Mouse (Mus musculus) hindbrain, embryonic 14.5 days (tissue): Measurements from ENCODE around the gene Esrra. TPM values are rescaled to one million over a fixed set of nuclear protein-coding genes. Genes with fewer than 3 reads are reported as not detected.

ENCODE experiments used
- ATAC-seq: fragments of 200-750 bp; cut with Nextera tagmentation; 2 replicates; pipeline ENCODE4 v1.8.0; 2017; ENCODE audit warnings: moderate number of reproducible peaks, mild to moderate bottlenecking, moderate TSS enrichment, moderate library complexity; ENCODE audit not compliant: low FRiP score
- DNase-seq: peaks from one replicate; pipeline ENCODE4 v3.0.0-alpha.2; 2015; ENCODE audit warnings: low spot score
- H3K27ac ChIP-seq: fragments of 300-500 bp; sonication (generic); 2 replicates; pipeline ENCODE4 v1.5.1; 2014; ENCODE audit warnings: mild to moderate bottlenecking, moderate library complexity
- H3K27me3 ChIP-seq: fragments of 300-500 bp; sonication (generic); 2 replicates; pipeline ENCODE4 v1.6.1; 2014; ENCODE audit warnings: mild to moderate bottlenecking, low read length, mixed read lengths; ENCODE audit not compliant: control insufficient read depth, insufficient read depth
- H3K36me3 ChIP-seq: fragments of 300-500 bp; sonication (generic); replicated peaks from 2 replicates; pipeline ENCODE4 v1.6.1; 2014; ENCODE audit not compliant: control insufficient read depth, insufficient read depth
- H3K4me1 ChIP-seq: fragments of 300-500 bp; sonication (generic); replicated peaks from 2 replicates; pipeline ENCODE4 v1.6.1; 2014; ENCODE audit warnings: antibody characterized with exemption, low read length, mixed read lengths; ENCODE audit not compliant: control insufficient read depth, insufficient read depth
- H3K4me2 ChIP-seq: fragments of 300-500 bp; sonication (generic); replicated peaks from 2 replicates; pipeline ENCODE4 v1.6.1; 2014; ENCODE audit warnings: mild to moderate bottlenecking, moderate library complexity
- H3K4me3 ChIP-seq: fragments of 300-500 bp; sonication (generic); replicated peaks from 2 replicates; pipeline ENCODE4 v1.5.1; 2014; ENCODE audit warnings: mild to moderate bottlenecking, low read length
- H3K9ac ChIP-seq: fragments of 300-500 bp; sonication (generic); 2 replicates; pipeline ENCODE4 v1.6.1; 2014
- H3K9me3 ChIP-seq: fragments of 300-500 bp; sonication (generic); 2 replicates; pipeline ENCODE4 v1.6.1; 2016; ENCODE audit warnings: low read length; ENCODE audit not compliant: control insufficient read depth
- WGBS: fragments of 180-500 bp; shearing (Covaris S2); extraction: QIAGEN DNeasy Blood & Tissue Kit; methylation state at CpG from one replicate; pipeline ENCODE4 v1.1.7; 2014; 5-methylcytosine and 5-hydroxymethylcytosine counted together
- polyA plus RNA-seq: library from polyadenylated mRNA; unstranded; fragments of >200 nt; fragmentation: Nextera tagmentation; extraction: Ambion mirVana; gene quantifications from 2 replicates; pipeline ENCODE4 v1.2.1, GENCODE M21; 2014

Gene Esrra
- polyA plus RNA-seq, 1 experiment from 2014 or later: 7.3 TPM

- Histone ChIP-seq H3K27me3 (no peaks in the 10 kb centered on the region), H3K9me3 (no peaks in the 10 kb centered on the region), H3K27ac (peak overlapping the region; percentile 90; the same call in 1 of the 2 replicates), H3K36me3 (peaks cover 13% of the 10 kb centered on the region; the same call in 1 of the 2 replicates), H3K4me3 (peak overlapping the region; percentile 47; the same call in 1 of the 2 replicates), H3K4me2 (peak overlapping the region; percentile 93), H3K9ac (peak overlapping the region; percentile 63), H3K4me1 (peaks cover 19% of the 10 kb centered on the region)
- DNase-seq (no peak), ATAC-seq (no peak)
- WGBS: 41% methylated on average over 3 of the region's 3 CpGs
Measured at GRCm38 (mm10) chr19:6952712-6953037, 31.1 kb upstream of the Esrra start.

DNA sequence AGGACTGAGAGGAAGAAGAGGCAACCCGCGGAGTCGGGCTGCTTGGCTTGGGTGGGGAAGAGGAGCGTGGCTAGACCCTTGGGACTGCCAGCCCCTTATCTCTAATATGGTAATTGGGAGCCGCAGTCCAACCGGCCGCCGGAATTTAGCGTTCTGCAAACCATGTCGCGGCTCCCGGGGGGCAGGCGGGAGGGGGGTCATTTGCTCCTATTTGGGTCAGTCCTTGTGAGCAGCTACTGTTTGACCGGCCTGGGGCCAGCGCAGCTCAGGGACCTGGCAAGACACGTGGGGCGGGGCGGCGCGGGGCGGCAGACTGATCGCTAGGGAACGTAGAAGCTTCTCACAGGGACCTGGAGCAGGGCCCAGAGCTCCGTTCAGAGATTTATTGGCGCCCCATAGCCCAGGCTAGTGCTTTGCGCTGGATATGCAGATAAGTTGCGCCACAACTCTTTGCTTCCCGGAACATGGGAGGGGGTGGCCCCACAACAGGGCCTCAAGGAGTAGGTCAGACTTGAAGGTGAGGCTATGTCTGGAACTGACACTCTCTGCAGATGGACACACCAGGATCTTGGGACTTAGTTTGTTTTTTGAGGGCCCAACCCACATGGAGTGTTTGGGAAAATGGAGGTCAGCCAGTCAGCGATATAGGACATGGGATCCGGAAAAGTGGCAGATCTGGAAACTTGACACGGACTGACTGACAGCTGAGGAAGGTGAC, 30.5 kb upstream of the Esrra start:
- 4% methylated on average over 31 of the region's 31 CpGs for WGBS
- Histone ChIP-seq H3K4me1 (peaks cover 19% of the 10 kb centered on the region), H3K9me3 (no peaks in the 10 kb centered on the region), H3K36me3 (peaks cover 14% of the 10 kb centered on the region; the same call in 1 of the 2 replicates), H3K27me3 (no peaks in the 10 kb centered on the region), H3K4me3 (peak overlapping the region; percentile 47), H3K27ac (peak overlapping the region; percentile 90), H3K9ac (peak overlapping the region; percentile 63), H3K4me2 (peak overlapping the region; percentile 93)
- ATAC-seq: peak; percentile 13; the same call in 1 of the 2 replicates
- peak; percentile 55 for DNase-seq

DNA sequence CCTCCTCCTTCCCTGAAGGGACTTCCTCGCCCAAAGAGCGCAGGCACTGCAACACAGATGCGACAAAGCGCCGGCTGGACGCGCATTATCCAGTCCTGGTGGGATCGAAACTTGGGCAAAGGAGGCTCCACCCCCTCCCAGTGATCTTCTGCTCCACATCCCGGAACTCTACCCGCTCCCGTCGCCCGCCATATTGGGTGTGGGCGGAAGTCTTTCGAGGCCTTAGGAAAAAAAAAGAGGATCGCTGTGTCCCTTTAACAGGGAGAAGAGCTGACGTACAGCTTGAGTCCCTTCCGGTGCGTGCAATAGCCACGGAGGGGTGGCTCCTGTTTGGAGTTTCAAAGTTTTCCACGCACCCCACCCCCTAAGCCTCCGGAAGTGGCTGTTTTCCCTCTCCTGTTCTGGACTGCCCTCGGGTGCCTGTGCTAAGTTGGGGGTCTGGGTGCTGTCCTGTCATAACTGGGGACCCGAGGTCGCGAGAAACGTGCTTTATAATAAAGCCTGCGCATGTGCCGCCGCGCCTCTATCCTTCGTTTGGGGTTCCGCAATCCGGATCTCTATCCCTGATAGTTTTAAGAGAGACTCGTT, 29.9 kb upstream of the Esrra start:
- WGBS: under 1% methylated on average over 35 of the region's 35 CpGs
- peak overlapping the region; percentile 90 for H3K27ac ChIP-seq
- peaks cover 16% of the 10 kb centered on the region; the same call in 1 of the 2 replicates for H3K36me3 ChIP-seq
- ATAC-seq (peak; percentile 80), DNase-seq (peak; percentile 89)
- peaks cover 19% of the 10 kb centered on the region for H3K4me1 ChIP-seq
- H3K27me3 ChIP-seq: no peaks in the 10 kb centered on the region
- peak overlapping the region; percentile 47 for H3K4me3 ChIP-seq
- peak overlapping the region; percentile 63 for H3K9ac ChIP-seq
- H3K4me2 ChIP-seq: peak overlapping the region; percentile 93
- no peaks in the 10 kb centered on the region for H3K9me3 ChIP-seq

- Histone ChIP-seq H3K4me3 (peak overlapping the region; percentile 47), H3K27ac (peak overlapping the region; percentile 90), H3K27me3 (no peaks in the 10 kb centered on the region), H3K4me2 (peak overlapping the region; percentile 93), H3K4me1 (peaks cover 19% of the 10 kb centered on the region), H3K9me3 (no peaks in the 10 kb centered on the region), H3K9ac (peak overlapping the region; percentile 63), H3K36me3 (peaks cover 17% of the 10 kb centered on the region; the same call in 1 of the 2 replicates)
- DNase-seq (peak; percentile 78), ATAC-seq (peak; percentile 36)
- under 1% methylated on average over 28 of the region's 28 CpGs for WGBS
Measured at GRCm38 (mm10) chr19:6950613-6951153, 29.1 kb upstream of the Esrra start.

DNA sequence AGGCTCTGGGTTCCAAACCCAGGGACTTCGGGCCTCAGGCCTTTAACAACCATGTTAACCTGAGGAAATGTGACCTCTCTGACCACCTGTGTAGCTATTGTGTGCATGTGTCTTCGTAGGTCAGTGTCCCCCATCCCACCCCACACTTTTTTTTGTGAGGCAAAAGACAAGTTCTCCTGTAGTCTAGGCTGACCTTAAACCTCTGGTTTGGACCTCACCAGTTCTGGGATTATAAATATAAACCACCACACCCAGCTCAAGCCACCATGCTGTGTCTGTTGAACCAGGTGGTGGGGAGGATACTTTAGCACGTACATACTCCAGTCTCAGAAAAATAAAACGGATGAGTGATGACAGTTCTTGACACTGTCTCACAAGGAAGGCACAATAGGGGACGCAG, 28.3 kb upstream of the Esrra start:
- peaks cover 16% of the 10 kb centered on the region for H3K36me3 ChIP-seq
- H3K9ac ChIP-seq: peak overlapping the region; percentile 63
- no peaks in the 10 kb centered on the region for H3K27me3 ChIP-seq
- peak overlapping the region; percentile 47 for H3K4me3 ChIP-seq
- DNase-seq: no peak
- WGBS: 43% methylated on average over 5 of the region's 5 CpGs
- peak overlapping the region; percentile 93 for H3K4me2 ChIP-seq
- peak overlapping the region; percentile 90; the same call in 1 of the 2 replicates for H3K27ac ChIP-seq
- H3K9me3 ChIP-seq: no peaks in the 10 kb centered on the region
- peaks cover 19% of the 10 kb centered on the region for H3K4me1 ChIP-seq
- no peak for ATAC-seq

DNA sequence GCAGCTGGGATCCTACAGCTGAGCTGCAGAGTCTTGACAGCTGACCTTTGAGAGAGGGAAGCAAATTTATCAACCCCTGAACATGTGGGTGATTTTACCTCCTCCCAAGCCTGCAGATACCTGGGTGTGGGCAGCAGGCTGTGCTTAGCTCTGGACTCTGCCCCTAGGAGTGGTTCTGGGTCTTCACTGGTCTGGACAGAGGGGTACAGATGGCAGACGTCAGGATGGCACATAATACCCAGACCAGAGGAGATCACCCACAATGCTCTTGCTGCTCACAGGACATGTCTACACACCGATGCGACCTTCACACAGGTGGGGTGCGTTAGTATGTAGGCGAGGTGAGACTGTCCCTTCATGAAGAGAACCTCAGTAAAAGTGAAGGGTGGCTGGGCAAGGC, 27.9 kb upstream of the Esrra start:
- DNase-seq: no peak
- H3K4me2 ChIP-seq: peak overlapping the region; percentile 93
- H3K27me3 ChIP-seq: no peaks in the 10 kb centered on the region
- peaks cover 17% of the 10 kb centered on the region for H3K36me3 ChIP-seq
- 88% methylated on average over 5 of the region's 5 CpGs for WGBS
- H3K4me1 ChIP-seq: peaks cover 19% of the 10 kb centered on the region
- H3K4me3 ChIP-seq: no peak overlapping the region
- H3K9ac ChIP-seq: peak overlapping the region; percentile 63; the same call in 1 of the 2 replicates
- no peak for ATAC-seq
- no peaks in the 10 kb centered on the region for H3K9me3 ChIP-seq
- H3K27ac ChIP-seq: no peak overlapping the region

GRCm38 (mm10) chr19:6948186-6948585, 26.6 kb upstream of the Esrra start:
- Histone ChIP-seq H3K4me3 (no peak overlapping the region), H3K4me2 (no peak overlapping the region), H3K9ac (no peak overlapping the region), H3K9me3 (no peaks in the 10 kb centered on the region), H3K36me3 (peaks cover 18% of the 10 kb centered on the region), H3K27me3 (no peaks in the 10 kb centered on the region), H3K27ac (no peak overlapping the region), H3K4me1 (peaks cover 20% of the 10 kb centered on the region)
- DNase-seq: no peak
- ATAC-seq: no peak
- WGBS: 65% methylated on average over 4 of the region's 4 CpGs

- no peak overlapping the region for H3K4me3 ChIP-seq
- H3K27me3 ChIP-seq: no peaks in the 10 kb centered on the region
- 56% methylated on average over 4 of the region's 4 CpGs for WGBS
- no peak overlapping the region for H3K4me2 ChIP-seq
- DNase-seq (no peak), ATAC-seq (no peak)
- H3K27ac ChIP-seq: no peak overlapping the region
- peaks cover 18% of the 10 kb centered on the region for H3K36me3 ChIP-seq
- no peak overlapping the region for H3K9ac ChIP-seq
- H3K4me1 ChIP-seq: peaks cover 22% of the 10 kb centered on the region
- H3K9me3 ChIP-seq: no peaks in the 10 kb centered on the region
Measured at GRCm38 (mm10) chr19:6947742-6948141, 26.1 kb upstream of the Esrra start.

DNA sequence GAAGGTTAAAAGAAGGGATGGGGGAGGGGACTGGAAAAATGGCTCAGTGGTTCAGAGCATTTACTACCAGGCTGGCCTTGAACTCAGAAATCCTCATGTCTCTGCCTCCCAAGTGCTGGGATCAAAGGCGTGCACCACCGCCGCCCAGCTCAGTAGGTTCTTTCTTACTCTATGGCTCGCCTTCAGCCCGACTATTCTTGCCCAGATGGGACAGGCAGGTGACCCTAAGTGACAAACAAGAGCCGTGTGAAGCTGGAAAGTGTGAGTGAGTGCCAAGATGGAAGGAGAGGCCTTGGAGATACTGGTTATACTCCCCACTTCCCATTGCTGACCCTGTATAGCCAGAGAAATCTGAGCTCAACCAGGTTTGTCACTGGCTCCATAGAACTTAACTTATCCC, 22.1 kb upstream of the Esrra start:
- Histone ChIP-seq H3K4me1 (peaks cover 31% of the 10 kb centered on the region), H3K27ac (no peak overlapping the region), H3K36me3 (peaks cover 21% of the 10 kb centered on the region), H3K4me2 (no peak overlapping the region), H3K4me3 (no peak overlapping the region), H3K9ac (no peak overlapping the region), H3K9me3 (no peaks in the 10 kb centered on the region), H3K27me3 (no peaks in the 10 kb centered on the region)
- DNase-seq (no peak), ATAC-seq (no peak)
- WGBS: 93% methylated on average over 6 of the region's 6 CpGs
